Mouse (Mus musculus): ENCODE measurements around the gene 1500011B03Rik.
A peak's percentile ranks its signal among the peaks of the same experiment; 100 is the strongest.

The 1500011B03Rik gene

GRCm38 (mm10) chr5:114809181-114809756 lies 14.0 kb downstream of the 1500011B03Rik start:
- no peak for DNase-seq (ENCODE audit: extremely low read depth, low read depth)

- no peak for DNase-seq (ENCODE audit: extremely low read depth, low read depth)
Observed at GRCm38 (mm10) chr5:114808385-114808784, 14.9 kb downstream of the 1500011B03Rik start.

GRCm38 (mm10) chr5:114807893-114808292 lies 15.4 kb downstream of the 1500011B03Rik start:
- DNase-seq (ENCODE audit: extremely low read depth, low read depth): no peak

- DNase-seq (ENCODE audit: extremely low read depth, low read depth): no peak
Observed at GRCm38 (mm10) chr5:114807468-114807867, 15.8 kb downstream of the 1500011B03Rik start.

GRCm38 (mm10) chr5:114807063-114807462 lies 16.2 kb downstream of the 1500011B03Rik start:
- no peak for DNase-seq (ENCODE audit: extremely low read depth, low read depth)

- no peak for DNase-seq (ENCODE audit: extremely low read depth, low read depth)
Observed at GRCm38 (mm10) chr5:114806636-114807035, 16.6 kb downstream of the 1500011B03Rik start.

- no peak for DNase-seq (ENCODE audit: extremely low read depth, low read depth)
Observed at GRCm38 (mm10) chr5:114805436-114806350, 17.6 kb downstream of the 1500011B03Rik start.

- no peak for DNase-seq (ENCODE audit: extremely low read depth, low read depth)
Observed at GRCm38 (mm10) chr5:114804958-114805357, 18.3 kb downstream of the 1500011B03Rik start.

GRCm38 (mm10) chr5:114804335-114804734 lies 18.9 kb downstream of the 1500011B03Rik start:
- no peak for DNase-seq (ENCODE audit: extremely low read depth, low read depth)

GRCm38 (mm10) chr5:114803231-114803630 lies 20.0 kb downstream of the 1500011B03Rik start:
- DNase-seq (ENCODE audit: extremely low read depth, low read depth): no peak

- no peak for DNase-seq (ENCODE audit: extremely low read depth, low read depth)
Observed at GRCm38 (mm10) chr5:114801841-114802240, 21.4 kb downstream of the 1500011B03Rik start.

- DNase-seq (ENCODE audit: extremely low read depth, low read depth): no peak
Observed at GRCm38 (mm10) chr5:114801049-114801448, 22.2 kb downstream of the 1500011B03Rik start.

- DNase-seq (ENCODE audit: extremely low read depth, low read depth): no peak
Observed at GRCm38 (mm10) chr5:114799848-114800247, 23.4 kb downstream of the 1500011B03Rik start.

GRCm38 (mm10) chr5:114797253-114797652 lies 26.0 kb downstream of the 1500011B03Rik start:
- no peak for DNase-seq (ENCODE audit: extremely low read depth, low read depth)

GRCm38 (mm10) chr5:114796299-114797012 lies 26.8 kb downstream of the 1500011B03Rik start:
- no peak for DNase-seq (ENCODE audit: extremely low read depth, low read depth)

GRCm38 (mm10) chr5:114795653-114796052 lies 27.6 kb downstream of the 1500011B03Rik start:
- no peak for DNase-seq (ENCODE audit: extremely low read depth, low read depth)

GRCm38 (mm10) chr5:114795231-114795630 lies 28.0 kb downstream of the 1500011B03Rik start:
- no peak for DNase-seq (ENCODE audit: extremely low read depth, low read depth)

GRCm38 (mm10) chr5:114794609-114795008 lies 28.7 kb downstream of the 1500011B03Rik start:
- no peak for DNase-seq (ENCODE audit: extremely low read depth, low read depth)

GRCm38 (mm10) chr5:114793317-114793716 lies 30.0 kb downstream of the 1500011B03Rik start:
- no peak for DNase-seq (ENCODE audit: extremely low read depth, low read depth)

- no peak for DNase-seq (ENCODE audit: extremely low read depth, low read depth)
Observed at GRCm38 (mm10) chr5:114785196-114785595, 38.1 kb downstream of the 1500011B03Rik start.

GRCm38 (mm10) chr5:114784622-114785165 lies 38.6 kb downstream of the 1500011B03Rik start:
- peak; percentile 73 for DNase-seq (ENCODE audit: extremely low read depth, low read depth)
